17 mouse cellular contexts compared by ENCODE assay signal in genomic region chr15:81544916-81545315, GRCm38 (mm10).
"Had no signal": no experiment of that assay in that cellular context is flagged by ENCODE, and none has a peak within 500 bp of the region (broad histone marks: within the 10 kb centered on the region; RNA-seq: fewer than 3 reads in every experiment).

No protein-coding gene starts in this region.

- DNase-seq: retina, postnatal 1 day; right cerebral cortex, adult 18-20 months; right cerebral cortex, postnatal 14 days; right cerebral cortex, postnatal 25 days; right cerebral cortex, postnatal 4 days; spleen, adult 18-20 months; thymus, adult 18-20 months; thymus, adult 2 months; thymus, postnatal 14 days; thymus, postnatal 25 days; thymus, postnatal 36 days; thymus, postnatal 4 days had no signal

- H3K9me3 ChIP-seq: neural tube, embryonic 12.5 days; neural tube, embryonic 13.5 days; neural tube, embryonic 15.5 days; stomach, embryonic 15.5 days had no signal

- H3K27ac ChIP-seq: neural tube, embryonic 12.5 days; neural tube, embryonic 13.5 days; neural tube, embryonic 15.5 days; stomach, embryonic 15.5 days; stomach, postnatal 0 days had no signal

- H3K4me1 ChIP-seq: neural tube, embryonic 12.5 days; neural tube, embryonic 13.5 days; neural tube, embryonic 15.5 days; stomach, embryonic 15.5 days had no signal

- H3K27me3 ChIP-seq: neural tube, embryonic 12.5 days; neural tube, embryonic 13.5 days; neural tube, embryonic 15.5 days; stomach, embryonic 15.5 days had no signal

- H3K36me3 ChIP-seq: neural tube, embryonic 12.5 days; neural tube, embryonic 13.5 days; neural tube, embryonic 15.5 days; stomach, embryonic 15.5 days had no signal

- H3K4me3 ChIP-seq: neural tube, embryonic 12.5 days; neural tube, embryonic 13.5 days; neural tube, embryonic 15.5 days; stomach, embryonic 15.5 days had no signal
